Mouse (Mus musculus) adrenal gland, adult 2 months (tissue): ENCODE data around the gene Eif2ak4. TPM values are rescaled to one million over a fixed set of nuclear protein-coding genes. Genes with fewer than 3 reads are reported as not detected.
A peak's percentile ranks its signal among the peaks of the same experiment; 100 is the strongest.

Experiments
- DNase-seq: peaks from one replicate; pipeline ENCODE4 v3.0.0; 2021
- polyA plus RNA-seq: library from polyadenylated mRNA; depleted of rRNA; stranded (reverse); fragments of >200 nt; gene quantifications from 2 replicates; pipeline ENCODE4 v1.2.3, GENCODE M21; 2012; rRNA removed
- total RNA-seq, 2 experiments: library from RNA; stranded (reverse); gene quantifications; 2 replicates each; pipeline ENCODE4 v1.2.3; 2021

The Eif2ak4 gene
- total and polyA plus RNA-seq, 3 experiments = 11.2 to 17.0 (median 15.1) TPM

DNA sequence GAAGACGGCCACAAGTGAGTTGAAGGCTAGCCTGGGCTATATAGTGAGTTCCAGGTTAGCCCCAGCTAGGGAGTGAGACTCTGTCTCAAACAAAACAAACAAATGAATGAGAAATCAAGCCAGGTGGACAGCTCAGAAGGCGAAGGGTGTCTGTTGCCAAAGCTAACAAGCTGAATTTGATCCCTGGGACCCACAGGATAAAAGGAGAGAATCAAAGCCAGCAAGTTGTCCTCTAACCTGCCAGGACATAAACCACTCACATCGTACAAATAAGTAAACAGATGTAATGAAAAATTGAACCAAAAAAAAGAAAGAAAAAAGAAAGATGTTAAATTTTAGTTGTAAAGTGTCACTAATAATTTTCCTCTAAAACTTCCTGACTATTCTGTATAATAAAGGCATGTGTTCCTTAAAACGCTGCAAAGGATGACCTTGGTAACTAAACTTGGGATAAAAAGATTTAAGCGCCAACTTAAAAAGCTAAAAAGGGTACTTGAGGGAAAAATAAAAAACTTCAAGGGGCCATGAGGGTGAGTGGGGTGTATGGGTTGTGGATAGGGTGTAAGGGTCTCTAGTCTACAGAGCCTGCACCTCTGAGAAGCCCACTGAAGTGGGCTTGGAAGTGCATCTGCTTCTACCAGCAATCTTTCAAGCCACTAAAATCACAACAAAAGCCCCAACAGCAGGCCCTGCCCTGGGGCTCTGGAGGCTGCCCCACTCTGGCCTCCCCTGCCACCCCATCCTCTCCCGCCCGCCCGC lies 121.4 kb downstream of the Eif2ak4 start:
- DNase-seq = no peak

GRCm38 (mm10) chr2:118510447-118511310 lies 122.3 kb downstream of the Eif2ak4 start:
- DNase-seq = peak; percentile 97

- no peak for DNase-seq
These were observed 123.5 kb downstream of the Eif2ak4 start for GRCm38 (mm10) chr2:118511779-118512417.

GRCm38 (mm10) chr2:118512418-118513377 lies 124.3 kb downstream of the Eif2ak4 start:
- DNase-seq = peak; percentile 27

DNA sequence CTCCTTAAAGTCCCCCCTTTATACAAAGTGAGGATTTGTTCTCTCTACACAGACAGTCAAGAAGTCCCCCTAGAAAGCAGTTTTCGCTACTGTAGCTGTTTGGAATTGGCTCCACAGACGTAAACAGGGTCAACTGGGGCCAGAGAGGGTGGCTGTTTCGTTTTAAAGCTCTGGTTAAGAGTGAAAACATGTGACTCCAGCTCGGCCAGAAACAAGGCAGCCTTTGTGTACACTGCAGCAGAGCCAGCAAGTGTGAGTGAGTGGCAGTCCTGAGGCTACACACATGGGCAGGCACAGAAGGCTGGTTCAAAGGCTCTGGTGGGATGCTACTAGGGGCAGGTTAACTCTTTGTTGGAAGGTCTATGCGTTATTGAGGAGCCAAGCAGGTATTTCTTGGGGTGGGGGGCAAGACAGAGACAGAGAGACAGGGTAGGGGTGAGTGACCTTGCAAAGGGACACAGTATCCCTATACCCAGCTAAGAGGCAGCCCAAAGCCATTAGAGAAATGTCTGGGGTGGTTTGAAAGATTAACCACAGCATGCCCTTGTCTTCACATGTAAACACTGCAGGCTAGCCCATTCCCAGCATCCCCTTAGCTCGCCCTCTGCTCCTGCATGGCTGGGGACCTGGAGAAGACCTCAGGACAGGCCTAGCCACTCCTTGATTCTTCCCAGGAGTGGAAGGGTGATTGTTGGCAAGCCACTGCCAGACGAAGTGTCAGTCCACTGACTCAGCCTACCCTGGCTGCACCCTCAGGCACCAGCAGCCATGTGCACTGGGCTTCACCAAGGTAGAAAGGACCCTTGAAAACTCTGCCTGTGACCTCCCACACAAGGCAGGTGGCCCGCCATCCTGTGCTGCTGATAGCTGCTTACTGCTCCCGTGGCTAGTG lies 131.9 kb downstream of the Eif2ak4 start:
- DNase-seq = peak; percentile 51

DNA sequence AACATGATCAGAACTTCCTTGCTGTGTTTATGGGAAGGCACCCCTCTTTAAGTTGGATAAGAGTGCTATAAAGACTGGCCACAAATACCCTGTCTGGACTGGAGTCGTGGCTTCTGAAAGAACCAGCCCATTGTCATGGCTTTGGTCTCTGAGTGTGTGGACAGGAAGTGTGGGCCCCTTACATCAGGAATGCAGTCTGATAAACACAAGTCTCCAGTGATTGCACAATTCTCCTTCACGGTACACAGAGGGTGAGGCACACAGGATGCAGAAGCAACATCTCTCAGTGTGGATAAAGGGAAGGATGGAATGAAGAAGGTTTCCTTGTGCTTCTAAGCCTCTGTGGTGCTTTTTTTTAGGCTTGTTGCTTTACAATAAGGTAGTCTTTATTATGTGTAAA lies 133.8 kb downstream of the Eif2ak4 start:
- no peak for DNase-seq

GRCm38 (mm10) chr2:118523163-118523730 lies 134.8 kb downstream of the Eif2ak4 start:
- DNase-seq = no peak

GRCm38 (mm10) chr2:118524811-118525210 lies 136.4 kb downstream of the Eif2ak4 start:
- no peak for DNase-seq

Other genes starting within 250 kb of the Eif2ak4 start
- under 1 TPM; 0.37 to 0.45 TPM for gene Fsip1, start 131.7 kb upstream of the Eif2ak4 start, total RNA-seq
- not detected in 2 replicates for gene Fsip1, start 131.7 kb upstream of the Eif2ak4 start, polyA plus RNA-seq
- 1 to 10 TPM; 3.2 to 3.3 TPM for gene Gpr176, start 15.2 kb upstream of the Eif2ak4 start, total RNA-seq
- gene Gpr176, start 15.2 kb upstream of the Eif2ak4 start, polyA plus RNA-seq = 1.0 and 1.5 TPM in 2 replicates
- 100 to 1,000 TPM; 181 to 246 TPM for gene Srp14, start 91.1 kb downstream of the Eif2ak4 start, total RNA-seq
- gene Srp14, start 91.1 kb downstream of the Eif2ak4 start, polyA plus RNA-seq = 45.7 and 48.2 TPM in 2 replicates
- gene Bmf, start 161.1 kb downstream of the Eif2ak4 start, total RNA-seq = 10 to 100 TPM in 1 of 2 experiments, 1 to 10 TPM in 1; 8.9 to 15.9 TPM
- 29.6 and 31.1 TPM in 2 replicates for gene Bmf, start 161.1 kb downstream of the Eif2ak4 start, polyA plus RNA-seq
- 1 to 10 TPM; 2.8 to 4.6 TPM for gene Bub1b, start 209.6 kb downstream of the Eif2ak4 start, total RNA-seq
- 1.0 and 1.1 TPM in 2 replicates for gene Bub1b, start 209.6 kb downstream of the Eif2ak4 start, polyA plus RNA-seq